Mouse (Mus musculus) heart, embryonic 15.5 days (tissue): ENCODE measurements around the gene Cby1. TPM values are rescaled to one million over a fixed set of nuclear protein-coding genes. Genes with fewer than 3 reads are reported as not detected.

Source experiments
- ATAC-seq: fragments of 200-750 bp; cut with Nextera tagmentation; replicated peaks from 2 replicates; pipeline ENCODE4 v1.8.0; 2017; ENCODE audit warnings: low read depth, moderate TSS enrichment; ENCODE audit not compliant: insufficient number of reproducible peaks, insufficient read depth, low FRiP score
- H3K27ac ChIP-seq: fragments of 300-500 bp; sonication (generic); 2 replicates; pipeline ENCODE4 v1.5.1; 2015; ENCODE audit warnings: mild to moderate bottlenecking, inconsistent platforms
- H3K27me3 ChIP-seq: fragments of 300-500 bp; sonication (generic); 2 replicates; pipeline ENCODE4 v1.6.1; 2015; ENCODE audit warnings: inconsistent platforms
- H3K36me3 ChIP-seq: fragments of 300-500 bp; sonication (generic); 2 replicates; pipeline ENCODE4 v1.6.1; 2015; ENCODE audit warnings: mild to moderate bottlenecking, inconsistent platforms
- H3K4me1 ChIP-seq: fragments of 300-500 bp; sonication (generic); replicated peaks from 2 replicates; pipeline ENCODE4 v1.6.1; 2015; ENCODE audit warnings: inconsistent platforms
- H3K4me2 ChIP-seq: fragments of 300-500 bp; sonication (generic); 2 replicates; pipeline ENCODE4 v1.6.1; 2015; ENCODE audit warnings: inconsistent platforms, mild to moderate bottlenecking, moderate library complexity
- H3K4me3 ChIP-seq: fragments of 300-500 bp; sonication (generic); 2 replicates; pipeline ENCODE4 v1.5.1; 2015; ENCODE audit warnings: mild to moderate bottlenecking, inconsistent platforms
- H3K9ac ChIP-seq: fragments of 300-500 bp; sonication (generic); 2 replicates; pipeline ENCODE4 v1.6.1; 2015; ENCODE audit warnings: mild to moderate bottlenecking, inconsistent platforms
- H3K9me3 ChIP-seq: fragments of 300-500 bp; sonication (generic); replicated peaks from 2 replicates; pipeline ENCODE4 v1.6.1; 2016; ENCODE audit warnings: inconsistent platforms
- WGBS: fragments of 180-500 bp; shearing (Covaris S2); methylation state at CpG from one replicate; pipeline ENCODE4 v1.1.7; 2015; ENCODE audit warnings: mixed read lengths; 5-methylcytosine and 5-hydroxymethylcytosine counted together
- polyA plus RNA-seq: library from polyadenylated mRNA; unstranded; fragments of >200 nt; fragmentation: Nextera tagmentation; extraction: Ambion mirVana; gene quantifications from 2 replicates; pipeline ENCODE4 v1.2.1, GENCODE M21; 2015

The Cby1 gene
- polyA plus RNA-seq, 1 experiment from 2014 or later = 52.5 TPM

DNA sequence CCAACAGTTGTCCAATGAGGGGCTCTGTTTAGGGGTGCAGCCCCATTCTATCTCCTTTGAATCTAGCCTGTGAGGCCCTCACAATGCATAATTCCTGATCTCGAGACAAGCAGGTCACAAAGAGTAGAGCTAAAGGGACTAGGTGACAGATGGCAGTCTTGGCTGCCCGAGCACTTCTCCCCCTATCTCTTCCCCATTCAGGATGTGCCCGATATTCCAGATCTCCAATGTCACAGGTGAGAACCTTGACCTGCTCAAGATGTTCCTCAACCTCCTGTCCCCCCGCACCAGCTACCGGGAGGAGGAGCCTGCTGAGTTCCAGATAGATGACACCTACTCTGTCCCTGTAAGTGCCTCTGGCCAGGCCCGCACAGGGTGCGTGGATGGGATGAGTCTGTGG, 56.6 kb downstream of the Cby1 start:
- H3K27ac ChIP-seq = no peak overlapping the region

GRCm38 (mm10) chr15:79716710-79717109, 57.7 kb downstream of the Cby1 start:
- Histone ChIP-seq H3K9me3 (no peaks in the 10 kb centered on the region), H3K36me3 (peaks cover 73% of the 10 kb centered on the region), H3K4me1 (no peaks in the 10 kb centered on the region), H3K4me3 (no peak overlapping the region), H3K4me2 (no peak overlapping the region), H3K27me3 (no peaks in the 10 kb centered on the region), H3K27ac (no peak overlapping the region), H3K9ac (no peak overlapping the region)
- 89% methylated on average over 6 of the region's 6 CpGs for WGBS
- no peak for ATAC-seq

More for the DNA sequence above, 56.6 kb downstream of the Cby1 start:
- H3K4me1 ChIP-seq = no peaks in the 10 kb centered on the region
- no peaks in the 10 kb centered on the region for H3K9me3 ChIP-seq
- H3K4me2 ChIP-seq = no peak overlapping the region
- ATAC-seq = no peak
- H3K9ac ChIP-seq = no peak overlapping the region
- WGBS = 88% methylated on average over 7 of the region's 7 CpGs
- no peaks in the 10 kb centered on the region for H3K27me3 ChIP-seq
- no peak overlapping the region for H3K4me3 ChIP-seq
- H3K36me3 ChIP-seq = peaks cover 76% of the 10 kb centered on the region

Other genes with a start within 250 kb of the Cby1 start
- gene Csnk1e, start 203.6 kb upstream of the Cby1 start, polyA plus RNA-seq = 74.9 and 81.9 TPM in 2 replicates
- gene Kcnj4, start 154.0 kb upstream of the Cby1 start, polyA plus RNA-seq = 0.20 and 0.34 TPM in 2 replicates
- gene Kdelr3, start 142.8 kb upstream of the Cby1 start, polyA plus RNA-seq = 62.9 and 83.1 TPM in 2 replicates
- 28.5 and 34.2 TPM in 2 replicates for gene Ddx17, start 112.5 kb upstream of the Cby1 start, polyA plus RNA-seq
- gene Dmc1, start 54.1 kb upstream of the Cby1 start, polyA plus RNA-seq = 1.3 and 1.5 TPM in 2 replicates
- gene Fam227a, start 243 bp upstream of the Cby1 start, polyA plus RNA-seq = 0.39 and 0.81 TPM in 2 replicates
- 218 and 234 TPM in 2 replicates for gene Tomm22, start 11.7 kb downstream of the Cby1 start, polyA plus RNA-seq
- gene Josd1, start 28.7 kb downstream of the Cby1 start, polyA plus RNA-seq = 20.6 and 24.5 TPM in 2 replicates
- 23.7 and 30.0 TPM in 2 replicates for gene Gtpbp1, start 31.6 kb downstream of the Cby1 start, polyA plus RNA-seq
- 4.7 and 6.2 TPM in 2 replicates for gene Sun2, start 83.3 kb downstream of the Cby1 start, polyA plus RNA-seq
- gene Dnal4, start 118.7 kb downstream of the Cby1 start, polyA plus RNA-seq = 37.2 and 46.0 TPM in 2 replicates
- 1.8 and 3.6 TPM in 2 replicates for gene Nptxr, start 145.6 kb downstream of the Cby1 start, polyA plus RNA-seq
- gene Npcd, start 175.0 kb downstream of the Cby1 start, polyA plus RNA-seq = 0.27 TPM in 1 of 2 replicates, not detected in the other
- gene Cbx6, start 175.5 kb downstream of the Cby1 start, polyA plus RNA-seq = 52.1 and 65.7 TPM in 2 replicates
- 13.8 and 36.7 TPM in 2 replicates for gene Apobec3, start 232.5 kb downstream of the Cby1 start, polyA plus RNA-seq